In genomic region chr16:64329264-64330060, GRCm38 (mm10) we compare ENCODE assay signal across 16 mouse cellular contexts.
DNase-seq lines count a peak whose midpoint lies in the region; ATAC-seq lines count a peak whose summit lies in the region.
"Had no signal": no experiment of that assay in that cellular context is flagged by ENCODE, and none has a peak within 500 bp of the region (broad histone marks: within the 10 kb centered on the region; RNA-seq: fewer than 3 reads in every experiment).

No protein-coding gene starts in this region.

- H3K9ac ChIP-seq in neural tube, embryonic 11.5 days (ENCODE audit: low read length), result no peak overlapping the region
- no peak overlapping the region for H3K9ac ChIP-seq in midbrain, embryonic 12.5 days (replicated peaks)
- H3K9ac ChIP-seq in neural tube, embryonic 15.5 days (replicated peaks), result no peak overlapping the region
- H3K9ac ChIP-seq: liver, postnatal 0 days had no signal

- WGBS in neural tube, embryonic 11.5 days, result 62% methylated on average over 11 of the region's 11 CpGs
- WGBS in midbrain, embryonic 12.5 days, result 41% methylated on average over 11 of the region's 11 CpGs
- 45% methylated on average over 11 of the region's 11 CpGs for WGBS in neural tube, embryonic 15.5 days

- no peak overlapping the region for H3K27ac ChIP-seq in neural tube, embryonic 11.5 days (ENCODE audit: low read depth, low read length)
- no peak overlapping the region; the same call in 1 of the 2 replicates for H3K27ac ChIP-seq in midbrain, embryonic 12.5 days (replicated peaks)
- H3K27ac ChIP-seq in neural tube, embryonic 15.5 days (replicated peaks), result no peak overlapping the region
- H3K27ac ChIP-seq: embryonic facial prominence, embryonic 10.5 days had no signal

- H3K27me3 ChIP-seq in neural tube, embryonic 11.5 days (ENCODE audit: control insufficient read depth, insufficient read depth, low read length), result no peaks in the 10 kb centered on the region
- no peaks in the 10 kb centered on the region for H3K27me3 ChIP-seq in midbrain, embryonic 12.5 days
- no peaks in the 10 kb centered on the region for H3K27me3 ChIP-seq in neural tube, embryonic 15.5 days (replicated peaks)

- no peaks in the 10 kb centered on the region for H3K9me3 ChIP-seq in neural tube, embryonic 11.5 days (ENCODE audit: control insufficient read depth, low read length)
- no peaks in the 10 kb centered on the region for H3K9me3 ChIP-seq in midbrain, embryonic 12.5 days
- no peaks in the 10 kb centered on the region for H3K9me3 ChIP-seq in neural tube, embryonic 15.5 days (replicated peaks)
- H3K9me3 ChIP-seq: embryonic facial prominence, embryonic 10.5 days had no signal

- peak; percentile 41 to 52 for DNase-seq in cerebellum, postnatal 14 days
- DNase-seq in cerebellum, postnatal 36 days, result no peak
- no peak for DNase-seq in neural tube, embryonic 11.5 days (ENCODE audit: low spot score)
- DNase-seq in neural tube, embryonic 10.5 days (ENCODE audit: extremely low spot score, low spot score), result no peak
- no peak for DNase-seq in spleen, adult 12 weeks (ENCODE audit: low spot score)
- DNase-seq: heart, adult 18-20 months; kidney, adult 9 months; liver, postnatal 0 days; lung, postnatal 36 days; right cerebral cortex, postnatal 25 days had no signal

- no peaks in the 10 kb centered on the region for H3K36me3 ChIP-seq in neural tube, embryonic 11.5 days (ENCODE audit: control insufficient read depth, insufficient read depth, low read length)
- no peaks in the 10 kb centered on the region for H3K36me3 ChIP-seq in midbrain, embryonic 12.5 days
- no peaks in the 10 kb centered on the region for H3K36me3 ChIP-seq in neural tube, embryonic 15.5 days
- H3K36me3 ChIP-seq: embryonic facial prominence, embryonic 10.5 days had no signal

- H3K4me3 ChIP-seq in neural tube, embryonic 11.5 days (ENCODE audit: low read depth, low read length), result no peak overlapping the region
- H3K4me3 ChIP-seq in midbrain, embryonic 12.5 days, result no peak overlapping the region
- no peak overlapping the region for H3K4me3 ChIP-seq in neural tube, embryonic 15.5 days (replicated peaks)
- H3K4me3 ChIP-seq: embryonic facial prominence, embryonic 10.5 days; erythroblast, embryonic 14.5 days had no signal

- peak; percentile 36; the same call in 1 of the 2 replicates for ATAC-seq in neural tube, embryonic 11.5 days (ENCODE audit: insufficient read depth, low FRiP score, low TSS enrichment)
- ATAC-seq in midbrain, embryonic 12.5 days (ENCODE audit: low FRiP score, low read depth), result peak; percentile 91
- peak; percentile 31; the same call in 1 of the 2 replicates for ATAC-seq in neural tube, embryonic 15.5 days (ENCODE audit: low FRiP score)
- no peak for ATAC-seq in frontal cortex, adult (ENCODE audit: low TSS enrichment)
- ATAC-seq: activated CD4-positive, CD25-positive, alpha-beta regulatory T cell, adult 4 months; liver, postnatal 0 days had no signal

- H3K4me1 ChIP-seq in neural tube, embryonic 11.5 days (ENCODE audit: control insufficient read depth, insufficient read depth, low read length), result no peaks in the 10 kb centered on the region
- peaks cover 8% of the 10 kb centered on the region; the same call in 1 of the 2 replicates for H3K4me1 ChIP-seq in midbrain, embryonic 12.5 days
- H3K4me1 ChIP-seq in neural tube, embryonic 15.5 days, result 0 out of 2 replicates have a peak, but pooled peaks cover 8% of the 10 kb centered on the region

- no peak overlapping the region for H3K4me2 ChIP-seq in neural tube, embryonic 11.5 days (ENCODE audit: low read depth)
- H3K4me2 ChIP-seq in midbrain, embryonic 12.5 days (replicated peaks), result no peak overlapping the region; the same call in 1 of the 2 replicates
- H3K4me2 ChIP-seq in neural tube, embryonic 15.5 days, result peak overlapping the region; percentile 24

Comparison
In these comparisons a context has a peak if more than half of its experiments do, and no peak if none do; other contexts are left out.
1. DNase-seq: peak in cerebellum, postnatal 14 days (2 of 2); none in cerebellum, postnatal 36 days (0 of 2), neural tube, embryonic 11.5 days (single experiment), neural tube, embryonic 10.5 days (single experiment) and spleen, adult 12 weeks (single experiment).